ENCODE assay signal across 8 mouse cellular contexts in the genomic region with DNA sequence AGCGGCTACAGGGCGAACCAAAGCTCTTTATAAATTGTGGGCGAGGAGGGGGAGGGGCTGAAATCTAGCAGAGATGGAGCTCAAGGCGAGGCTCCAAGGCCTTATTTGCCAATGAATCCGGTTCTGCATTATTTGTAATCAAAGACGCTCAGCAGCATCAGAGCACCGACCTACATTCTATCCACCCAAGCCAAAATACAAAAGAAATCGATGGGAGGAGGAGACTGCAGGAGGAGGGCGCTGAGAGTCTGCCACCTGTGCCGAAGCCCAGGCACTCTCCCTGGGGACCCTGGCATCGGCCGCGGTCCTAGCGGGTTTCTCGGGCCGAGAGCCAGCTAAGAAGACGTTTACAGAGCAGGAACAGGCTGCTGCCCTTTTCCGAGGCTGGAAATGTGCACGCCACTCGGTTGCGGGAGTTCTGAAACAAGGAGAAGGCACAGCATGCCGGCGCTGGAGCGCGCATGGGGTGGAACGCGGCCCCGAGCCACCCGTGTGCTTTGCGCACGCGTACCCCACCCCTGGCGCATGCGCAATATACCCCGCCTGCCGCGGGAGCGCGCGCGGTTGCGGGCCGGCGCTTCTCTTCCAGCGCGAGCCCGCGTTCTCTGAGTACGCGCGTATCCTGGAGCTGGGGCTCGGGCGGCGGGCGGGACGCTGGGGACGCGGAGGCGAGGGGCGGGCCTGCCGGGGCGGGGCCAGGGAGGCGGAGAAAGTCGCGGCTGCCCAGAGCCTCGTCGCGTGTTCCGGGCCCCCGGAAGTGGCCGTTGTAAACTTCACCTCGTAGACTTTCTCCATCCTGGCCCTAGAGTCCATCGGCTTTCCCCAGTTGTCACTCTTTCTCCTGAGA. TPM values are rescaled to one million over a fixed set of nuclear protein-coding genes. Genes with fewer than 3 reads are reported as not detected.
DNase-seq lines count a peak whose midpoint lies in the region; TF ChIP-seq lines count a peak whose summit lies in the region.

A gene (plus strand): TSS at position 703 of the 847 bp plus-strand sequence.

- intact Hi-C loops in gastrocnemius, adult 2 months (cut with DNase I), result loop anchor here (2.0 to 10.0 kb wide), 4 partner anchors 38 to 223 kb away; a partner anchor contains a TSS

- no peaks in the 10 kb centered on the region for H3K9me3 ChIP-seq in megakaryocyte, embryonic 14.5 days

- H3K27ac ChIP-seq in gastrocnemius, adult 2 months, result peak within 1 kb of the TSS; percentile 97

- H3K4me3 ChIP-seq in gastrocnemius, adult 2 months, result peak within 1 kb of the TSS; percentile 76
- H3K4me3 ChIP-seq in megakaryocyte, embryonic 14.5 days (replicated peaks), result peak within 1 kb of the TSS; percentile 93

- no peak for TF ChIP-seq CTCF in gastrocnemius, adult 2 months (IDR thresholded peaks at IDR 0.05)

- peak; percentile 89 for DNase-seq in WW6 (ENCODE audit: low read depth, low spot score)
- DNase-seq in cerebellum, postnatal 4 days (ENCODE audit: low spot score in 2 of 2), result peak; percentile 91 to 96
- DNase-seq in gastrocnemius, adult 2 months, result peak; percentile 98
- peak; percentile 84 for DNase-seq in hindlimb bud, embryonic 11.5 days (ENCODE audit: extremely low spot score, low read depth, low spot score)
- DNase-seq in left cerebral cortex, adult 8-10 months (ENCODE audit: low spot score in 2 of 2), result peak; percentile 83 to 90
- peak; percentile 96 for DNase-seq in right cerebral cortex, postnatal 10 days (ENCODE audit: low spot score in 2 of 2)
- DNase-seq in urinary bladder, postnatal 25 days (ENCODE audit: low spot score), result peak; percentile 93

- no peaks in the 10 kb centered on the region for H3K27me3 ChIP-seq in megakaryocyte, embryonic 14.5 days (replicated peaks)

- peaks cover 28% of the 10 kb centered on the region for H3K4me1 ChIP-seq in megakaryocyte, embryonic 14.5 days

- no peaks in the 10 kb centered on the region for H3K36me3 ChIP-seq in megakaryocyte, embryonic 14.5 days (replicated peaks; ENCODE audit: low read length)

RNA-seq across cellular contexts. Expression of the gene that starts here (rescaled TPM):
- total RNA-seq in gastrocnemius, adult 2 months (2021), result under 1 TPM; 0.59 to 0.70 TPM
- total RNA-seq in left cerebral cortex, adult 8-10 months (2022), result 1 to 10 TPM; 3.8 to 4.5 (median 3.8) TPM
- 0.62 TPM in 1 of 2 replicates, not detected in the other for polyA plus RNA-seq in megakaryocyte, embryonic 14.5 days (2012; ENCODE audit: insufficient read depth, low replicate concordance)

Comparison
In these comparisons a context has a peak if more than half of its experiments do, and no peak if none do; other contexts are left out.
1. Peak in every context shown above with its lines: DNase-seq, H3K4me3 ChIP-seq and H3K27ac ChIP-seq.
2. Peak in DNase-seq, H3K4me3 ChIP-seq and H3K27ac ChIP-seq in gastrocnemius, adult 2 months; RNA of the gene not detected or under 1 TPM.